In the genomic region with DNA sequence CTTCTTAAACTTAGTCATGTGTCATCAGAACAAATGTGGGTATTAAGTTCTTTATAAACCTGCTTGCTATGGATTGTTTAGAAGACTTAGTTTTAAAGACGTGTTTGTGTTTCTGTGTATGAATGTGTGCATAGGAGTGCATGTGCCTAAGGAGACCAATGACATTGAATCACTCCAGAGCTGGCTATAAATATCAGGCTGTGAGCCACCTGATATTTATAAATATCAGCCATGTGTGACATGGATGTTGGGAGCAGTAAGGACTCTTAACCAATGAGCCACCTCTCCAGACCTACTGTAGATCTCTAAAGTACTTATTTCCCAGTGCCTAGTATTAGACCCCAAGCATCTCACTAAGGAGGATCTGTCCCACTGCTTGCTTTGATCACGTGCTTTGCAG, we compare ENCODE assay signal across 19 mouse cellular contexts. TPM values are rescaled to one million over a fixed set of nuclear protein-coding genes. Genes with fewer than 3 reads are reported as not detected.
"Had no signal": no experiment of that assay in that cellular context is flagged by ENCODE, and none has a peak within 500 bp of the region (broad histone marks: within the 10 kb centered on the region; RNA-seq: fewer than 3 reads in every experiment).

No protein-coding gene starts in this region.

- H3K4me1 ChIP-seq: limb, embryonic 13.5 days; midbrain, embryonic 12.5 days; neural tube, embryonic 13.5 days; stomach, embryonic 15.5 days had no signal

- H3K27me3 ChIP-seq: limb, embryonic 13.5 days; midbrain, embryonic 12.5 days; neural tube, embryonic 13.5 days; stomach, embryonic 15.5 days had no signal

- H3K4me2 ChIP-seq: limb, embryonic 13.5 days; midbrain, embryonic 12.5 days; neural tube, embryonic 13.5 days; stomach, embryonic 15.5 days had no signal

- DNase-seq: kidney, postnatal 36 days; layer of hippocampus, adult 9-11 months; left cerebral cortex, postnatal 4 days; lung, adult 18-20 months; retina, postnatal 1 day; right cerebral cortex, postnatal 4 days; thymus, adult 2 months; thymus, postnatal 25 days had no signal

- H3K9me3 ChIP-seq: limb, embryonic 13.5 days; midbrain, embryonic 12.5 days; neural tube, embryonic 13.5 days; stomach, embryonic 15.5 days had no signal

- H3K4me3 ChIP-seq: limb, embryonic 13.5 days; midbrain, embryonic 12.5 days; neural tube, embryonic 13.5 days; stomach, embryonic 15.5 days had no signal

- H3K9ac ChIP-seq: limb, embryonic 13.5 days; liver, embryonic 14.5 days; midbrain, embryonic 12.5 days; neural tube, embryonic 13.5 days; stomach, embryonic 15.5 days had no signal

- ATAC-seq: midbrain, embryonic 16.5 days had no signal

- H3K27ac ChIP-seq: kidney, postnatal 0 days; limb, embryonic 13.5 days; liver, embryonic 14.5 days; midbrain, embryonic 12.5 days; neural tube, embryonic 13.5 days; stomach, embryonic 15.5 days had no signal

RNA-seq across cellular contexts. Expression of a gene that starts 46.6 kb away (rescaled TPM):
- total RNA-seq: layer of hippocampus, adult 18-20 months; left cerebral cortex, postnatal 4 days; liver, adult 2 months; megakaryocyte-erythroid progenitor cell, adult 5-6 weeks had no signal
- polyA plus RNA-seq: kidney, postnatal 0 days; liver, adult 2 months; liver, embryonic 14.5 days; stomach, embryonic 15.5 days; urinary bladder, adult 2 months had no signal
